ENCODE assay signal across 8 mouse cellular contexts in the genomic region with DNA sequence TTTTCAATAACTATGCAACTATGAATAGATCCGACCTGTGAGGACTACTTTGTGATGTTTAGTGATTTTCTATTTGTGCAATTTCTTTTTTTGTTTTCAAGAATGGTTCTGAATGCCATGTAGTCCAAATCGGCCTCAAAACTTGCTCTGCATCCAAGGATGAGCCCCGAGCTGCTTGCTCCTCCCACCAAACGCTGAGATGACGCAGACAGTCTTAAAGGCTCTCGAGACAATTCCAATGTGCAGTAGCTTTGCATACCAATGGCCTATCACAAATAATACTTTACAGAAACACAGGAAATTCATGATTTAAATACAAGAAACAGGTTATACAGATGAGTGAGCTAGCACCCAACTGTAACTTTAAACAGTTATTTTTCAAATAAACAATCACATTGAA. TPM values are rescaled to one million over a fixed set of nuclear protein-coding genes. Genes with fewer than 3 reads are reported as not detected.
DNase-seq lines count a peak whose midpoint lies in the region; ATAC-seq lines count a peak whose summit lies in the region.

No protein-coding gene starts in this region.

- intact Hi-C loops in heart, postnatal 25 days (cut with DNase I): no loop called here

- peaks cover 34% of the 10 kb centered on the region for H3K36me3 ChIP-seq in heart, embryonic 16.5 days (ENCODE audit: control insufficient read depth, insufficient read depth)
- H3K36me3 ChIP-seq in hindbrain, embryonic 10.5 days: peaks cover 64% of the 10 kb centered on the region
- H3K36me3 ChIP-seq in midbrain, embryonic 11.5 days (ENCODE audit: control insufficient read depth, insufficient read depth, low read length): peaks cover 5% of the 10 kb centered on the region; the same call in 1 of the 2 replicates

- peak overlapping the region; percentile 72 for H3K4me2 ChIP-seq in heart, embryonic 16.5 days (ENCODE audit: low read depth, low read length)
- H3K4me2 ChIP-seq in midbrain, embryonic 11.5 days: peak overlapping the region; percentile 74

- H3K4me1 ChIP-seq in heart, embryonic 16.5 days (ENCODE audit: control insufficient read depth, insufficient read depth, low read length): peaks cover 30% of the 10 kb centered on the region
- H3K4me1 ChIP-seq in hindbrain, embryonic 10.5 days (replicated peaks): peaks cover 27% of the 10 kb centered on the region
- H3K4me1 ChIP-seq in midbrain, embryonic 11.5 days (ENCODE audit: control insufficient read depth, insufficient read depth, low read length): peaks cover 17% of the 10 kb centered on the region

- H3K9me3 ChIP-seq in heart, embryonic 16.5 days (replicated peaks; ENCODE audit: control insufficient read depth, low read length): no peaks in the 10 kb centered on the region
- no peaks in the 10 kb centered on the region for H3K9me3 ChIP-seq in hindbrain, embryonic 10.5 days
- no peaks in the 10 kb centered on the region for H3K9me3 ChIP-seq in midbrain, embryonic 11.5 days (ENCODE audit: control insufficient read depth, low read length)

- peak overlapping the region; percentile 88 for H3K9ac ChIP-seq in heart, embryonic 16.5 days (ENCODE audit: low read length)
- H3K9ac ChIP-seq in midbrain, embryonic 11.5 days (ENCODE audit: low read length): no peak overlapping the region

- 56% methylated on average over 6 of the region's 6 CpGs for WGBS in heart, embryonic 16.5 days
- 78% methylated on average over 6 of the region's 6 CpGs for WGBS in hindbrain, embryonic 10.5 days
- 75% methylated on average over 6 of the region's 6 CpGs for WGBS in midbrain, embryonic 11.5 days

- H3K27ac ChIP-seq in heart, embryonic 16.5 days (ENCODE audit: low read length): no peak overlapping the region
- no peak overlapping the region for H3K27ac ChIP-seq in hindbrain, embryonic 10.5 days
- H3K27ac ChIP-seq in midbrain, embryonic 11.5 days (ENCODE audit: low read depth, low read length): no peak overlapping the region

- H3K27me3 ChIP-seq in heart, embryonic 16.5 days (ENCODE audit: control insufficient read depth, insufficient read depth, low read length): no peaks in the 10 kb centered on the region
- H3K27me3 ChIP-seq in hindbrain, embryonic 10.5 days (ENCODE audit: insufficient read depth, poor library complexity, severe bottlenecking): no peaks in the 10 kb centered on the region
- no peaks in the 10 kb centered on the region for H3K27me3 ChIP-seq in midbrain, embryonic 11.5 days (ENCODE audit: control insufficient read depth, insufficient read depth, low read length)

- DNase-seq in heart, postnatal 25 days (ENCODE audit: low spot score): no peak
- peak; percentile 24 for DNase-seq in adrenal gland, adult 8-10 months
- DNase-seq in hindbrain, embryonic 10.5 days (ENCODE audit: low spot score): no peak
- no peak for DNase-seq in midbrain, embryonic 11.5 days (ENCODE audit: low spot score, missing footprints)
- DNase-seq in layer of hippocampus, postnatal 25 days (ENCODE audit: extremely low spot score in 1 of 2, low spot score in 1 of 2): no peak
- DNase-seq in ovary, adult 18-20 months (ENCODE audit: low spot score): no peak
- DNase-seq in urinary bladder, postnatal 10 days (ENCODE audit: low spot score): no peak

- ATAC-seq in heart, embryonic 16.5 days (replicated peaks; ENCODE audit: extremely low read depth, insufficient read depth, low FRiP score): no peak
- ATAC-seq in midbrain, embryonic 11.5 days (ENCODE audit: low FRiP score): no peak

- H3K4me3 ChIP-seq in heart, embryonic 16.5 days (ENCODE audit: low read length): peak overlapping the region; percentile 95
- H3K4me3 ChIP-seq in hindbrain, embryonic 10.5 days: peak overlapping the region; percentile 93
- peak overlapping the region; percentile 70; the same call in 1 of the 2 replicates for H3K4me3 ChIP-seq in midbrain, embryonic 11.5 days (ENCODE audit: low read depth, low read length)

RNA-seq across cellular contexts. Expression of a gene that starts 1.3 kb away (rescaled TPM):
- 11.7 and 13.4 TPM in 2 replicates for polyA plus RNA-seq in heart, embryonic 16.5 days (2015; fragmentation: Nextera tagmentation; extraction: Ambion mirVana)
- 1 to 10 TPM; 8.6 to 9.4 TPM for total RNA-seq in heart, postnatal 25 days (2021)
- total RNA-seq in adrenal gland, adult 8-10 months (2022): 10 to 100 TPM; 37.5 to 44.0 (median 40.7) TPM
- polyA plus RNA-seq in hindbrain, embryonic 10.5 days (2016; fragmentation: Nextera tagmentation; extraction: Ambion mirVana): 13.0 and 13.1 TPM in 2 replicates
- 10.1 and 10.8 TPM in 2 replicates for polyA plus RNA-seq in midbrain, embryonic 11.5 days (2014; fragmentation: Nextera tagmentation; extraction: Ambion mirVana)
- 1 to 10 TPM; 5.9 to 6.0 TPM for total RNA-seq in layer of hippocampus, postnatal 25 days (2021)

RNA-seq across cellular contexts. Expression of a gene that starts 1.4 kb away (rescaled TPM):
- polyA plus RNA-seq in heart, embryonic 16.5 days (2015; fragmentation: Nextera tagmentation; extraction: Ambion mirVana): 20.5 and 20.6 TPM in 2 replicates
- total RNA-seq in heart, postnatal 25 days (2021): 10 to 100 TPM; 19.6 to 21.3 TPM
- 10 to 100 TPM; 70.8 to 95.4 (median 74.0) TPM for total RNA-seq in adrenal gland, adult 8-10 months (2022)
- 59.2 and 66.8 TPM in 2 replicates for polyA plus RNA-seq in hindbrain, embryonic 10.5 days (2016; fragmentation: Nextera tagmentation; extraction: Ambion mirVana)
- 73.3 and 75.8 TPM in 2 replicates for polyA plus RNA-seq in midbrain, embryonic 11.5 days (2014; fragmentation: Nextera tagmentation; extraction: Ambion mirVana)
- 10 to 100 TPM; 44.9 to 45.7 TPM for total RNA-seq in layer of hippocampus, postnatal 25 days (2021)

RNA-seq across cellular contexts. Expression of a gene that starts 40.3 kb away (rescaled TPM):
- 36.9 and 42.6 TPM in 2 replicates for polyA plus RNA-seq in heart, embryonic 16.5 days (2015; fragmentation: Nextera tagmentation; extraction: Ambion mirVana)
- 10 to 100 TPM; 67.5 to 70.6 TPM for total RNA-seq in heart, postnatal 25 days (2021)
- total RNA-seq in adrenal gland, adult 8-10 months (2022): 100 to 1,000 TPM in 1 of 4 experiments, 10 to 100 TPM in 3; 69.9 to 108 (median 89.8) TPM
- polyA plus RNA-seq in hindbrain, embryonic 10.5 days (2016; fragmentation: Nextera tagmentation; extraction: Ambion mirVana): 32.6 and 37.8 TPM in 2 replicates
- 16.8 and 19.2 TPM in 2 replicates for polyA plus RNA-seq in midbrain, embryonic 11.5 days (2014; fragmentation: Nextera tagmentation; extraction: Ambion mirVana)
- total RNA-seq in layer of hippocampus, postnatal 25 days (2021): 100 to 1,000 TPM in 1 of 2 experiments, 10 to 100 TPM in 1; 91.4 to 124 TPM

RNA-seq across cellular contexts. Expression of a gene that starts 46.7 kb away (rescaled TPM):
- 46.3 and 47.8 TPM in 2 replicates for polyA plus RNA-seq in heart, embryonic 16.5 days (2015; fragmentation: Nextera tagmentation; extraction: Ambion mirVana)
- total RNA-seq in heart, postnatal 25 days (2021): 10 to 100 TPM; 20.9 to 26.1 TPM
- total RNA-seq in adrenal gland, adult 8-10 months (2022): 100 to 1,000 TPM in 2 of 4 experiments, 10 to 100 TPM in 2; 83.8 to 116 (median 104) TPM
- polyA plus RNA-seq in hindbrain, embryonic 10.5 days (2016; fragmentation: Nextera tagmentation; extraction: Ambion mirVana): 107 and 135 TPM in 2 replicates
- 108 and 114 TPM in 2 replicates for polyA plus RNA-seq in midbrain, embryonic 11.5 days (2014; fragmentation: Nextera tagmentation; extraction: Ambion mirVana)
- 10 to 100 TPM; 36.3 to 40.4 TPM for total RNA-seq in layer of hippocampus, postnatal 25 days (2021)

RNA-seq across cellular contexts. Expression of a gene that starts 46.7 kb away (rescaled TPM):
- 78.4 and 89.3 TPM in 2 replicates for polyA plus RNA-seq in heart, embryonic 16.5 days (2015; fragmentation: Nextera tagmentation; extraction: Ambion mirVana)
- 10 to 100 TPM; 81.8 to 82.6 TPM for total RNA-seq in heart, postnatal 25 days (2021)
- 100 to 1,000 TPM; 157 to 205 (median 185) TPM for total RNA-seq in adrenal gland, adult 8-10 months (2022)
- 73.1 and 85.0 TPM in 2 replicates for polyA plus RNA-seq in hindbrain, embryonic 10.5 days (2016; fragmentation: Nextera tagmentation; extraction: Ambion mirVana)
- polyA plus RNA-seq in midbrain, embryonic 11.5 days (2014; fragmentation: Nextera tagmentation; extraction: Ambion mirVana): 57.9 and 67.6 TPM in 2 replicates
- total RNA-seq in layer of hippocampus, postnatal 25 days (2021): 10 to 100 TPM; 83.8 to 97.4 TPM
